Mouse (Mus musculus): ENCODE results near the gene Brca1. TPM values are rescaled to one million over a fixed set of nuclear protein-coding genes. Genes with fewer than 3 reads are reported as not detected.
"Not testable (repeated sequence)": the region's sequence is repeated elsewhere in the genome, so short reads cannot be mapped to it uniquely, and the experiment has no call there.

Brca1 gene
- polyA plus RNA-seq, 1 experiment: 10.2 TPM

GRCm38 (mm10) chr11:101448274-101448746 lies 103.4 kb downstream of the Brca1 start, which contains the start of gene Ifi35:
Gene Ifi35, plus strand, starts transcription at chr11:101448407.
- TF ChIP-seq POLR2A (IDR thresholded peaks at IDR 0.05; ENCODE audit: borderline replicate concordance, control insufficient read depth, low read depth, low read length): 0 out of 2 replicates have a peak, but pooled peaks have one; percentile 26
- no peak for TF ChIP-seq CTCF (IDR thresholded peaks at IDR 0.05; ENCODE audit: control insufficient read depth, insufficient read depth, low read length)
- WGBS: under 1% methylated on average over 10 of the region's 10 CpGs
- Histone ChIP-seq H3K4me1 (ENCODE audit: control insufficient read depth, insufficient read depth, low read length) (peaks cover 2% of the 10 kb centered on the region; the same call in 1 of the 2 replicates), H3K27ac (ENCODE audit: control insufficient read depth, insufficient read depth, low read depth, low read length, poor library complexity) (peak within 1 kb of the TSS; percentile 91), H3K4me3 (replicated peaks; ENCODE audit: control insufficient read depth, low read depth, low read length) (peak within 1 kb of the TSS; percentile 90)

GRCm38 (mm10) chr11:101447786-101448185 lies 104.0 kb downstream of the Brca1 start:
- H3K4me1 ChIP-seq (ENCODE audit: control insufficient read depth, insufficient read depth, low read length): peaks cover 2% of the 10 kb centered on the region; the same call in 1 of the 2 replicates
- H3K27ac ChIP-seq (ENCODE audit: control insufficient read depth, insufficient read depth, low read depth, low read length, poor library complexity): peak overlapping the region; percentile 91; the same call in 1 of the 2 replicates
- H3K4me3 ChIP-seq (replicated peaks; ENCODE audit: control insufficient read depth, low read depth, low read length): no peak overlapping the region
- WGBS: 78% methylated on average over 5 of the region's 5 CpGs
- no peak for TF ChIP-seq POLR2A (IDR thresholded peaks at IDR 0.05; ENCODE audit: borderline replicate concordance, control insufficient read depth, low read depth, low read length)

- not testable (repeated sequence) for H3K27ac ChIP-seq (ENCODE audit: control insufficient read depth, insufficient read depth, low read depth, low read length, poor library complexity); H3K4me1 ChIP-seq (ENCODE audit: control insufficient read depth, insufficient read depth, low read length); H3K4me3 ChIP-seq (replicated peaks; ENCODE audit: control insufficient read depth, low read depth, low read length)
- 82% methylated on average over 8 of the region's 8 CpGs for WGBS
Measured at GRCm38 (mm10) chr11:101446860-101447259, 104.9 kb downstream of the Brca1 start.

- no peak overlapping the region for H3K4me3 ChIP-seq (replicated peaks; ENCODE audit: control insufficient read depth, low read depth, low read length)
- TF ChIP-seq POLR2A (IDR thresholded peaks at IDR 0.05; ENCODE audit: borderline replicate concordance, control insufficient read depth, low read depth, low read length): no peak
- no peak for TF ChIP-seq CTCF (IDR thresholded peaks at IDR 0.05; ENCODE audit: control insufficient read depth, insufficient read depth, low read length)
- peaks cover 2% of the 10 kb centered on the region; the same call in 1 of the 2 replicates for H3K4me1 ChIP-seq (ENCODE audit: control insufficient read depth, insufficient read depth, low read length)
- 86% methylated on average over 1 of the region's 1 CpGs for WGBS
- H3K27ac ChIP-seq (ENCODE audit: control insufficient read depth, insufficient read depth, low read depth, low read length, poor library complexity): no peak overlapping the region
Measured at GRCm38 (mm10) chr11:101446319-101446718, 105.4 kb downstream of the Brca1 start.

GRCm38 (mm10) chr11:101442760-101443159 lies 109.0 kb downstream of the Brca1 start:
- under 1% methylated on average over 14 of the region's 14 CpGs for WGBS
- Histone ChIP-seq H3K4me3 (replicated peaks; ENCODE audit: control insufficient read depth, low read depth, low read length) (peak overlapping the region; percentile 77), H3K4me1 (ENCODE audit: control insufficient read depth, insufficient read depth, low read length) (no peaks in the 10 kb centered on the region; the same call in 1 of the 2 replicates), H3K27ac (ENCODE audit: control insufficient read depth, insufficient read depth, low read depth, low read length, poor library complexity) (peak overlapping the region; percentile 76)
- TF ChIP-seq POLR2A (IDR thresholded peaks at IDR 0.05; ENCODE audit: borderline replicate concordance, control insufficient read depth, low read depth, low read length): no peak

- H3K4me3 ChIP-seq (replicated peaks; ENCODE audit: control insufficient read depth, low read depth, low read length): peak within 1 kb of the TSS; percentile 77
- peak within 1 kb of the TSS; percentile 76 for H3K27ac ChIP-seq (ENCODE audit: control insufficient read depth, insufficient read depth, low read depth, low read length, poor library complexity)
- under 1% methylated on average over 42 of the region's 42 CpGs for WGBS
- TF ChIP-seq CTCF (IDR thresholded peaks at IDR 0.05; ENCODE audit: control insufficient read depth, insufficient read depth, low read length) (peak; percentile 74), POLR2A (IDR thresholded peaks at IDR 0.05; ENCODE audit: borderline replicate concordance, control insufficient read depth, low read depth, low read length) (peak; percentile 83; the same call in 1 of the 2 replicates)
- H3K4me1 ChIP-seq (ENCODE audit: control insufficient read depth, insufficient read depth, low read length): no peaks in the 10 kb centered on the region; the same call in 1 of the 2 replicates
Measured at GRCm38 (mm10) chr11:101442127-101442693, 109.5 kb downstream of the Brca1 start, which contains the start of gene Rpl27. Gene Rpl27, plus strand, starts transcription at chr11:101442298.

GRCm38 (mm10) chr11:101441450-101442126 lies 110.2 kb downstream of the Brca1 start:
- not testable (repeated sequence) for H3K27ac ChIP-seq (ENCODE audit: control insufficient read depth, insufficient read depth, low read depth, low read length, poor library complexity); H3K4me1 ChIP-seq (ENCODE audit: control insufficient read depth, insufficient read depth, low read length)
- peak overlapping the region; percentile 77 for H3K4me3 ChIP-seq (replicated peaks; ENCODE audit: control insufficient read depth, low read depth, low read length)
- WGBS: 24% methylated on average over 15 of the region's 15 CpGs

Other genes starting within 250 kb of the Brca1 start
- 144 and 173 TPM in 2 replicates for gene Becn1, start 249.7 kb downstream of the Brca1 start, polyA plus RNA-seq (2011; ENCODE audit: insufficient read depth, insufficient read length, low replicate concordance, missing spikeins)
- gene Psme3, start 235.7 kb downstream of the Brca1 start, polyA plus RNA-seq (2011; ENCODE audit: insufficient read depth, insufficient read length, low replicate concordance, missing spikeins): 114 and 148 TPM in 2 replicates
- 11.0 and 12.4 TPM in 2 replicates for gene Aoc2, start 226.9 kb downstream of the Brca1 start, polyA plus RNA-seq (2011; ENCODE audit: insufficient read depth, insufficient read length, low replicate concordance, missing spikeins)
- 0.82 and 1.0 TPM in 2 replicates for gene Aoc3, start 221.3 kb downstream of the Brca1 start, polyA plus RNA-seq (2011; ENCODE audit: insufficient read depth, insufficient read length, low replicate concordance, missing spikeins)
- gene G6pc, start 184.4 kb downstream of the Brca1 start, polyA plus RNA-seq (2011; ENCODE audit: insufficient read depth, insufficient read length, low replicate concordance, missing spikeins): not detected in 2 replicates
- gene Aarsd1, start 134.3 kb downstream of the Brca1 start, polyA plus RNA-seq (2011; ENCODE audit: insufficient read depth, insufficient read length, low replicate concordance, missing spikeins): 17.9 and 28.0 TPM in 2 replicates
- gene Gm27029, start 127.2 kb downstream of the Brca1 start, polyA plus RNA-seq (2011; ENCODE audit: insufficient read depth, insufficient read length, low replicate concordance, missing spikeins): 7.1 and 7.2 TPM in 2 replicates
- 3.5 and 10.7 TPM in 2 replicates for gene Rundc1, start 126.9 kb downstream of the Brca1 start, polyA plus RNA-seq (2011; ENCODE audit: insufficient read depth, insufficient read length, low replicate concordance, missing spikeins)
- gene Ptges3l, start 126.6 kb downstream of the Brca1 start, polyA plus RNA-seq (2011; ENCODE audit: insufficient read depth, insufficient read length, low replicate concordance, missing spikeins): 2.4 TPM in 1 of 2 replicates, not detected in the other
- 532 and 941 TPM in 2 replicates for gene Rpl27, start 109.7 kb downstream of the Brca1 start, polyA plus RNA-seq (2011; ENCODE audit: insufficient read depth, insufficient read length, low replicate concordance, missing spikeins)
- gene Ifi35, start 103.5 kb downstream of the Brca1 start, polyA plus RNA-seq (2011; ENCODE audit: insufficient read depth, insufficient read length, low replicate concordance, missing spikeins): 24.9 and 45.0 TPM in 2 replicates
- gene Rnd2, start 87.0 kb downstream of the Brca1 start, polyA plus RNA-seq (2011; ENCODE audit: insufficient read depth, insufficient read length, low replicate concordance, missing spikeins): 1.0 and 1.7 TPM in 2 replicates
- gene Vat1, start 85.7 kb downstream of the Brca1 start, polyA plus RNA-seq (2011; ENCODE audit: insufficient read depth, insufficient read length, low replicate concordance, missing spikeins): 10.6 and 19.0 TPM in 2 replicates
- gene Nbr1, start 194 bp upstream of the Brca1 start, polyA plus RNA-seq (2011; ENCODE audit: insufficient read depth, insufficient read length, low replicate concordance, missing spikeins): 59.3 and 81.1 TPM in 2 replicates
- 6.7 and 14.1 TPM in 2 replicates for gene Tmem106a, start 30.3 kb upstream of the Brca1 start, polyA plus RNA-seq (2011; ENCODE audit: insufficient read depth, insufficient read length, low replicate concordance, missing spikeins)
- gene Gm11634, start 47.3 kb upstream of the Brca1 start, polyA plus RNA-seq (2011; ENCODE audit: insufficient read depth, insufficient read length, low replicate concordance, missing spikeins): 3.5 TPM in 1 of 2 replicates, not detected in the other
- gene Rdm1, start 75.2 kb upstream of the Brca1 start, polyA plus RNA-seq (2011; ENCODE audit: insufficient read depth, insufficient read length, low replicate concordance, missing spikeins): 17.4 and 57.2 TPM in 2 replicates
- 0.93 and 5.5 TPM in 2 replicates for gene Arl4d, start 113.6 kb upstream of the Brca1 start, polyA plus RNA-seq (2011; ENCODE audit: insufficient read depth, insufficient read length, low replicate concordance, missing spikeins)
- gene Dhx8, start 181.0 kb upstream of the Brca1 start, polyA plus RNA-seq (2011; ENCODE audit: insufficient read depth, insufficient read length, low replicate concordance, missing spikeins): 12.8 and 16.5 TPM in 2 replicates
- gene Etv4, start 233.4 kb upstream of the Brca1 start, polyA plus RNA-seq (2011; ENCODE audit: insufficient read depth, insufficient read length, low replicate concordance, missing spikeins): 1.9 and 8.4 TPM in 2 replicates